Mouse (Mus musculus) stomach, postnatal 0 days (tissue): ENCODE results near the gene Car6.

Experiments
- CTCF ChIP-seq: IDR thresholded peaks from 2 replicates; pipeline ENCODE4 v1.5.1; 2016; ENCODE audit warnings: antibody characterized with exemption, low read depth, mild to moderate bottlenecking, moderate library complexity
- EP300 ChIP-seq: optimal IDR thresholded peaks from 2 replicates; pipeline ENCODE3; 2016; ENCODE audit warnings: antibody characterized with exemption

DNA sequence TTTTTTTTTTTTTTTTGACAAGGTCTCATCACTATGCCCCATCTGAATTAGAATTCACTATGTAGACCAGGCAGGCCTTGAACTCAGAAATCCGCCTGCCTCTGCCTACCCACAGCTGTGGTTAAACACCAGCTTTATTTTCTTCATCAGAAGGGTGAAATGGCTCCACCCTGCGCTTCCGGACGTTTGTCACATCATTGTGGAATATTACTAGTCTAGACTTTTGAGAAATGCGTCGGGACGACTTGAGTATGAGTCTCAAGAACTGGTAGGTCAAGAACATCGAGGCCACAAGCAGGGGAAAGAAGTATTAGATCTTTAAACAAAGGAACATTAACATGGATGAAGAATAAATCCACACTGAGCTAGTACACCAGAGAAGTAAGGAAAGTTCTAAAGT lies 34.9 kb upstream of the Car6 start:
- no peak for TF ChIP-seq CTCF
- no peak for TF ChIP-seq EP300
